ENCODE assay signal across 25 mouse cellular contexts in the genomic region with DNA sequence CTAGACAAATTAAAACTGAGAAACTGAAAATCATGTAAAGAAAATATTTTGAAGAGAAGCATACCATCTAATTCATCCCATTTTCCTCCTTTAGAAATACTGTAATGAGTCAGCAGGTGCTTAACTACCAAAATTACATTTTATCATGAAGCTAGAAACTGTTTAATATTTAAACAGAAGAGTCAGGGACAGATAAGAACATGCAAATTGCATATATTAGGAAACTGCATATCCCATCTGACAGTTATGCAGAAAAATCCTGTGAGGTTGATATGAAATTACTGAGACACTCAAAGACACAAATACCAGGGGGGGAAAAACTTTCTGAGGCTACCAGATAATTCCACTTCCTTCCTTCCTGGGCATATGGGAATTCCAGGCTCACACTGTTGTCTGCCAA.
"Had no signal": no experiment of that assay in that cellular context is flagged by ENCODE, and none has a peak within 500 bp of the region (broad histone marks: within the 10 kb centered on the region; RNA-seq: fewer than 3 reads in every experiment).

No protein-coding gene starts in this region.

- H3K36me3 ChIP-seq: embryonic facial prominence, embryonic 10.5 days; embryonic facial prominence, embryonic 12.5 days; embryonic facial prominence, embryonic 13.5 days; embryonic facial prominence, embryonic 15.5 days; forebrain, embryonic 10.5 days; forebrain, embryonic 12.5 days; forebrain, embryonic 15.5 days; heart, embryonic 10.5 days had no signal

- H3K27me3 ChIP-seq: embryonic facial prominence, embryonic 12.5 days; embryonic facial prominence, embryonic 13.5 days; embryonic facial prominence, embryonic 15.5 days; forebrain, embryonic 12.5 days; forebrain, embryonic 13.5 days; forebrain, embryonic 15.5 days had no signal

- DNase-seq: cerebellum, adult 9-11 months; cerebellum, postnatal 10 days; cerebellum, postnatal 14 days; cerebellum, postnatal 25 days; cerebellum, postnatal 36 days; embryo, embryonic 11 days; forebrain, postnatal 0 days; gastrocnemius, adult 2 months; gastrocnemius, postnatal 10 days; gastrocnemius, postnatal 14 days; gastrocnemius, postnatal 25 days; gastrocnemius, postnatal 36 days; heart, adult 11 months; heart, adult 18-20 months; heart, adult 2 months had no signal

- H3K27ac ChIP-seq: embryonic facial prominence, embryonic 10.5 days; embryonic facial prominence, embryonic 12.5 days; embryonic facial prominence, embryonic 13.5 days; embryonic facial prominence, embryonic 15.5 days; forebrain, embryonic 10.5 days; forebrain, embryonic 12.5 days; forebrain, embryonic 13.5 days; forebrain, embryonic 15.5 days; gastrocnemius, adult 2 months; heart, adult 2 months; heart, embryonic 10.5 days had no signal

- H3K9ac ChIP-seq: embryonic facial prominence, embryonic 12.5 days; embryonic facial prominence, embryonic 13.5 days; embryonic facial prominence, embryonic 15.5 days; forebrain, embryonic 12.5 days; forebrain, embryonic 13.5 days; forebrain, embryonic 15.5 days; forebrain, postnatal 0 days had no signal

- H3K4me1 ChIP-seq: embryonic facial prominence, embryonic 10.5 days; embryonic facial prominence, embryonic 12.5 days; embryonic facial prominence, embryonic 13.5 days; embryonic facial prominence, embryonic 15.5 days; forebrain, embryonic 10.5 days; forebrain, embryonic 12.5 days; forebrain, embryonic 13.5 days; forebrain, embryonic 15.5 days; heart, embryonic 10.5 days had no signal

- H3K9me3 ChIP-seq: embryonic facial prominence, embryonic 10.5 days; embryonic facial prominence, embryonic 12.5 days; embryonic facial prominence, embryonic 13.5 days; embryonic facial prominence, embryonic 15.5 days; forebrain, embryonic 10.5 days; forebrain, embryonic 12.5 days; forebrain, embryonic 13.5 days; forebrain, embryonic 15.5 days; heart, embryonic 10.5 days had no signal

- H3K4me3 ChIP-seq: embryonic facial prominence, embryonic 10.5 days; embryonic facial prominence, embryonic 12.5 days; embryonic facial prominence, embryonic 13.5 days; embryonic facial prominence, embryonic 15.5 days; erythroblast, embryonic 14.5 days; forebrain, embryonic 10.5 days; forebrain, embryonic 12.5 days; forebrain, embryonic 13.5 days; forebrain, embryonic 15.5 days; gastrocnemius, adult 2 months; heart, adult 2 months; heart, embryonic 10.5 days had no signal
